Mouse (Mus musculus) cerebellum, adult 2 months (tissue): ENCODE measurements around the gene Nupr1.

ENCODE experiments used
- CTCF ChIP-seq: fragments of 200-500 bp; IDR thresholded peaks from 2 replicates; pipeline ENCODE4 v1.5.1; 2011; ENCODE audit warnings: low read depth, mild to moderate bottlenecking, control low read depth, low read length, moderate library complexity, borderline replicate concordance; ENCODE audit not compliant: insufficient read depth
- POLR2A ChIP-seq: fragments of 200-500 bp; IDR thresholded peaks from 2 replicates; pipeline ENCODE4 v1.6.1; 2011; ENCODE audit warnings: low read length, control low read depth, borderline replicate concordance; ENCODE audit not compliant: insufficient read depth

DNA sequence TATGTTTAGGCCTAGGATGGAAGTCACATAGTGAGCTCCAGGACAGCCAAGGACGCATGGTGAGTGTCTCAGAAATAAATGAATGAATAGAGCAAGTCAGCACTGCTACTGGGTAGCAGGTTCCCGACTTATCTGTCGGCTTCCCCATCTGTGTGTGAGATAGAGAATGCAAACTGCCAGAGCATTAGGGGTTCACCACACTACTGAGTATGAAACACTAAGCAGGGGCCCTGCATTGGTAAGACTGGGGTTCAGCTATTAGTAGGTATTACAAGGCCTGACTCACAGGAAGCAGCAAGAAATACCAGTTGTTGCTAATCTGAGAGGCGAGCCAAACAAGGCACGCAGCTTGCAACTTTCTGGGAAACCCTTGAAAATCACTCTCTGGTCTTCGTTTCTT, 31.7 kb downstream of the Nupr1 start:
- no peak for TF ChIP-seq CTCF
- TF ChIP-seq POLR2A: no peak
